Mouse (Mus musculus): Measurements from ENCODE around the gene Tbata. TPM values are rescaled to one million over a fixed set of nuclear protein-coding genes. Genes with fewer than 3 reads are reported as not detected.

Tbata gene
- total RNA-seq, 2 experiments from 2014 or later: 0.30 to 0.88 TPM

DNA sequence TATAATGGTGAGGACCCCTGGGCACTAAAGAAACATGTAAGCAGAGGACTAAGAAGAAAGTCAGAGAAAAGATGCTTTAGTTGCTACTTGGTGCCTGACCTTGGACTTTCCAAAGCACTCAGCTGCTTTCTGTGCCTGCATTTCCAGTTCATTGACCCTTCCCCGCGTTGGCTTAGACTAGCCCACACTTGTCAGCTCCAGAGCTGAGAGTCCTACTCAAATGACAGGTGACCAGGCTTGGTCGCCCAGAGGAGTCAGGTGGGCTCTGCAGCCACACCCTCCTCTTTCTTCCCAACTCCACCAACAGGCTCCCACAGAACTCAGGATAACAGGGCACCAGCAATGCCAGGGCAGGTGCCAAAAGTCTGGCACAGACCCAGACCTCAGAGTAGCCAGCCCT lies 9.4 kb upstream of the Tbata start:
- no peak for DNase-seq (ENCODE audit: low spot score in 2 of 2)

DNA sequence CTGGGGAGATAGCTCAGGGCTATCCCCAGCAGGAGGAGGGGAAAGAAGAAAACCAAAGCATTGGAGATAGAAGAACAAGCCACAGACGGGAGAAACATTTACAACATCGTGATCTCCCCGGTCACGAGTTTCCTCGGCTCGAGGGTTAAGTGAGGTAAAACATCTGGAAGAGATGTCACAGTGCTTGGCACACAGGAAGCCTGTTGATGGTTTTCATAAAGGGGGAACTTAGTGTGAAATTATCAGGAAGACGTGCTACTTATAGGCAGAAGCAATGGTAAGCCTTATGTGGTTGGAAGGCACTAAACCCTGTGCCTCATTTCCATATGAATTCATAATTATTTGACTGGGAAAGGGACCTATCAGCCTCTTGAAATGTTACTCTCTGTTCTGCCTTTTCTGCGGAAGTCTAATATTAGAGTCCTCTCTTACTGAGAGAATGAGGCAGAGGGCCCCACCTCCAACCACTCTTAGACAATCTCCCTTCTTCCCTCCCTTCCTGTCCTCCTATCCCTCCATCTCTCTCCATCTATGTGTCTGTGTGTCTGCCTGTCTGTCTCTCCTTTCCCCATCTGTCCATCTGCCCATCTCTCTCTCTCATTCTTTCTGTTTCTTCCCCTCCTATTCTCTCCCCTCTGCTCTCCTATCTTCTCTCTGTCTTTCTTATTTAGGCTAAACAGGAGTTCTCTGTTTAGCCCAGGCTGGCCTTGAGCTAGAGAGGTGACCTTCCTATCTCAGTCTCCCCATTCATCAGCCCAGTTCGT lies 4.2 kb upstream of the Tbata start:
- DNase-seq (ENCODE audit: low spot score in 2 of 2): no peak

DNA sequence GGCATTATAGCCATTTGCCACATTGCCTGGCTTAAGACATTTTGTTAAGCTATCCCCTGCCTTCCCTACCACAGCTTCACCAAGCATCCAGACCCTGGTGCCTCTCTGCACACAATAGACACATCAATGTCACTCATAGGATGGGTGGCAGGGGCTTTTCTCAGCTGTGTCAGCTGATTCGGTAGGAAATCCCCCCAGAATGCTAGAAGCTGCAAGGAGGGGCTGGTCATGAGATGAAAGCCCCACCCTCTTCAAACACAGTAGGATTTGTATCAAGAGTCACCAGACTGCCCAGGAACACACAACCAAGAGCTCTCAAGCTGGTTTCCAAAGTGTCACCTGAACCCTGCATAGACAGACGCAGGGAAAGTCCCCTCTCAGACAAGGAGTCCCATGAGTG lies 3.4 kb upstream of the Tbata start:
- DNase-seq (ENCODE audit: low spot score in 2 of 2): no peak

DNA sequence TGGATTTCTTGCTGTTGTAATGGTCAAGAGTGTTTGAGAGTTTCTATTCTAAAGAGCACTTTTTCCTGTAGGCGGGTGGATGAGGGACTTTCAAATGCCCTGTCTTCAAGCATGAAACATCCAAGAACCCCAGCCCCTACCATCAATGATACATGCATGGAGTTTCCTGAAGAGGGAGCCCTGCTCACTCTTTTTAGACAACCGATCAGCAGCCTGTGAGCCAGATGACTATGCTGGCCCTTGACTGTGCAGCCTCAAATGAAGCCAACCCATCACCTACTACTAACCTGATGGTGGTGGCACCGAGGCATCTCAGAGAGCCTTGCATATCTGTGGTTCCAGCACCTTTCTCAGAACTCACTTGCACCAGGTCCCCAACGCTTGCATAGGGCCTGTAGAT lies 742 bp downstream of the Tbata start:
- DNase-seq (ENCODE audit: low spot score in 2 of 2): no peak

DNA sequence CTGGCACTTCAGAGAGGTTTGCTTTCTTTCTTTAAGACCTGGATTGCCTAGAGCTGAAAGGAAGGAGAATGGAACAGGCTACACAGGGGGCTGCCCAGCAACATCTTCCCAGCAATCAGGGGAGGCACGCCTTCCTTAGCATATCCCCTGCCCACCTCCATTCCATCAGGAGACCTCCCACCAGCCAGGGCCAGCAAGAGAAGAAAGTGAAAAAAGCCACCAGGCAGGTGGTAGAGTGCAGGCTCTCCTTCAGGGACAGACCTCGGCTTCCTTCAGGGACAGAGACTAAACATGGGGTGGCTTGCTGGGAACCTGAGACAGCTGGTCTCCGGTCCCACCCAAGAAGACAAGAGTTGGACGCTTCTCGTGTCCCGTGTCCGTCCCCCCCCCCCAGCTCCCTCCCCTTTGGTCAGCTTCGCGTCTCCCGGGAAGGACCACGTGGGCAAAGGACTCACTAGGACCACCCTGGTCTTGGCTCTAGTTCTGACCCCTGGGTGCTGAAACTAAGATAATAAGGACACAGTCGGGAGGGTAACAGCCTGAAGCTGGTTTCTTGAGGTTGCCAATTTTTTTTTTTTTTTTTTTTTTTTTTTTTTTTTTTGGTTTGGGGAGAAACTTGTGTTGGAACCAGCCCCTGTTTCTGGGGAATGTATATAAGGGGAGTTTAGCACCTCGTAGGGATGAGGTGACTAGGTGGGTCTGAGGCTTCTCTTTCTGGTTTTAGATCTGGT lies 3.1 kb downstream of the Tbata start:
- DNase-seq (ENCODE audit: low spot score in 2 of 2): no peak

DNA sequence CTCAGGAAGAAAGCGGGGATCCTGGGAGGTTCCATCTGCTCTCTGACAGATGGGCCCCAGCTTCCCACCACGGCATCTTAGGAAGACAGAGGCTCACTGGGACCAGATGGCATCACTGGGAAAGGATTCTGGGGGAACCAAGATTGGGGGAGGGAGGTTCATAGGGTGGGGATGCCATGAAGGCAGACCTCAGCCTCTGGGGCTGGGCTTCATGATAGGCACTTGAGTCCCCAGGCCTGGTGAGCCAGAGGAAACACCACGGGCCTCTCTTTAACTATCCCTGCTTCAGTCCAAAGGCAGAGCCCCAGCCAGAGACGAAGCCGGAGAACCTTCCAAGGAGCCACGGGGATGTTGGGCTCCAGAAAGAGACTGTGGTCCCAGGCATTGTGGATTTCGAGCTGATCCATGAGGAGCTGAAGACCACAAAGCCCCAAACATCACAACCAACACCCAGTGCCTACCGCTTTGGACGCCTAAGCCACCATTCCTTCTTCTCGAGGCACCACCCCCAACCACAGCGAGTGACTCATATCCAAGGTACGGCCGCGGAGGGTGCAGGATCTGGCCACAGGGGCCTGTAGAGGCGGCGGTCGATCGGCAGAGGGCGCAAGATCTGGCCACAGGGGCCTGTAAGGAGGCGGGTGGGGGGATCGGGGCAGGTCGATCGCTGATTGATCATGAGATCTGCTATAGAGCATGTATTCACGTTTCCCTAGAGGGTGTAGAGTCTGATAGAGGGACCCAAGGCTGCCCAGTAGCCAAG lies 3.9 kb downstream of the Tbata start:
- peak; percentile 26 to 42 for DNase-seq (ENCODE audit: low spot score in 2 of 2)

DNA sequence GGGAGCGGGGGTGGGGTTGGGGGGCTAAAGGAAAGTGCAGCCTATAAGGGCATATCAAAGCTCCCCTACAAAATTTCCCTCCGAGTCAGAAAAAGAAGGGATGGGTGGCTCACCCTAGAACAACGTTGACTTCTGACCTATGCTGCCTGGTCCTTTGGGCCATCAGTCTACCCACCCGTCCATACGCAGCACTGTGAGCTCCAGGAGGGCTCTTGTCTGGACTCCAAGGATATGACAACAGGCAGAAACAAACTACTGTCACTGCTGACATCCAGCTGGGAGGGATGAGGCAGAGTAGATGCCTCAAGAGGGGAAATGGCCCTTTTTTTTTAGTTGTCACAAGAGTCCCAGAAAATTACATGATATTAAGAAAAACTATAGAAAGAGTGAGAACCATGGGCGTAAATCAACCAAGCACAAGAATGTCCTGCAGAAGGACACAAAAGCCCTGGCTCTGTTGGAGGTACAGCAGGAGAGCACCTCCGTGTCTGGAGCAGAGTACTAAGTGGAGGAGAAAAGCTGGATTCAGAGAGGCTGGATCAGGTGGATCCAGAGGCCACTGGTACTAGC lies 4.6 kb downstream of the Tbata start:
- DNase-seq (ENCODE audit: low spot score in 2 of 2): no peak

DNA sequence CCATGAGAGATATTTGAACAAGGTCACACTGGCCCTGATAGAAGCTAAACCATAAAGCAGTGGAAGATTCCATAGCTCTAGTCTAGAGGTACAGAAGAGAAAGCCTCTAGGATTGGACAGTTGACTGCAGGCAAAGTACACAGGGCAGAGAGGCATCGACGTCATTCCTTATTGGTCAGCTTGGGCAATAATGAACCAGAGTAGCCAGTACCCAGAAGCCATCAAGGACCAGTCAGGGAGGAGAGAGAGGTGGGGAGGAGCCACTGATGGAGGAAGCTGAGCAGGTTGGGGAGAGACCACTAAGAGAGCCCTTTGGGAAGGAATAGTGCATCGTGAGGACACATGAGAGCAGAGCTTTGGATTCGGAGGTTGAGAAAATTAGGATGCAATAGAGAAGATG lies 6.0 kb downstream of the Tbata start:
- DNase-seq (ENCODE audit: low spot score in 2 of 2): no peak

DNA sequence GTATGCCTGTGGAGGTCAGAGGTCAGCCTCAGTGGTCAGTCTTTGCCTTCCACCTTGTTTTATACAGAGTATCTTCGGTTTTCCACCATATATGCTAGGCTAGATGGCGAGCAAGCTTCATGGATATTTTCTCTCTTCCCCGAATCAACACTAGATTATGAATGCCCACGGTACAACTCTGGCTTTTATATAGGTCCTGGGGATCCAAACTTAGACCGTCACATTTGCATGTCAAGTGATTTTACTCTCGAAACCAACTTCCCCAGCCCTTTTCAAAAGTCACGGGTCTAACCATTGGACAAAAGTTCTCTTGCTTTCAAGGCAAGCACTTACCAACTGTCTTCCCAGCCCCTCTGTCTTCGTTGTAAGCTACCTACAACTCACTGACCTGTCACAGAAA lies 6.9 kb downstream of the Tbata start:
- no peak for DNase-seq (ENCODE audit: low spot score in 2 of 2)

DNA sequence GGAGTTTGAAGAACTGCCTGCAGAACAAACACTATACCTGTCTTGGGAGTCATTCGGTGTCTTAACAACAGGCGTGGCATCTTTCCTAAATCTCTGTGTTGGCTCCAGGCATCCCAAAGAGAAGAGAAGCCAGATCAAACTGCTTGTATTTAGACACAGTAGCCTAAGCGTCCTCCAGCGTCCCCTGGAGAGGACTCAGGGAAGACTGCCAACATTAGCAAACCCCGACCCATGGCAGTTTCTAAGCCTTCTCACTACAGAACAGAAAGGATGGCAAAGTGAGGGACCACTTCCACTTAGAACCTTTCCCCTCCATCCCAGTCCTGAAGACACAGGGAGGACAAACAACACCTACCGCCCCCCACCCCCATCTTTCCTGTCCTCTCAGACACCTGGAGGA lies 8.2 kb downstream of the Tbata start:
- no peak for DNase-seq (ENCODE audit: low spot score in 2 of 2)

DNA sequence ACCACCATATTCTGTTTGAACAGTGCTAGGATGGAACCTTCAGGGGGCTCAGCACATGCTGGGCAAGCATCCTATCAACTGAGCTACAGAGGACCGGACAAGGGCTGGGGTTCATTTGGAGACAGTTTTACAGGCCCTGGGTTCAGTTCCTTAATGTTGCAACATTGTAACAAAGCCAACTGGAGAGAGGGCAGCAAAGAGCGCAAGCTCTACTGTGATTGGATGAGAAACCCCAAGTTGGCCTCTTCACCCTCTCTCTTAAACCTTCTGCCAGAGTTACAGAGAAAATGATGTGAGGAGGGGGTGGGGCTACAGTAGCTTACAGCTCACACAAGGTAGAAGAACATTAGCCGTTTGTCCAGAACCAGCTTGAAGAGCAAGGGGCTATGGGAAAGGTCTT lies 15.2 kb downstream of the Tbata start:
- DNase-seq (ENCODE audit: low spot score in 2 of 2): no peak

DNA sequence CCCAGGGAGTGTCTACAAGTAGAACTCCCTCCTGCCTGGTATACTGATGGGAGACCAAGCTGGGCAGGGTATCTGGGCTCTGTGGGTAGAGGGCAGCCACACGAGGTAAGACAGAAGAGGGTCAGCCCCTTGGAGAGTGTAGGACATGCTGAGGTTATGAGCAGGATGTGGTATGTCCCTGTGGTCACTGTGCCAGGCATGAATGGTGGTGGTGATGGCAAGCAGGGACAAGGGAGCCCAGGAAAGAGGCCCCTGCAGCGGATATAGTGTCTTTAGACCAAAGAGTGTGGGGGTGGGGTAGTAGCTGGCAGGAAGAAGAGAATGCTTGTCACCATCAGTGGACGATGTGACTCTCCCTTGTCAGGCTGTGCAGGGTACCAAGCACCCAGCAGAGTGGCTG lies 16.3 kb downstream of the Tbata start:
- no peak for DNase-seq (ENCODE audit: low spot score in 2 of 2)

DNA sequence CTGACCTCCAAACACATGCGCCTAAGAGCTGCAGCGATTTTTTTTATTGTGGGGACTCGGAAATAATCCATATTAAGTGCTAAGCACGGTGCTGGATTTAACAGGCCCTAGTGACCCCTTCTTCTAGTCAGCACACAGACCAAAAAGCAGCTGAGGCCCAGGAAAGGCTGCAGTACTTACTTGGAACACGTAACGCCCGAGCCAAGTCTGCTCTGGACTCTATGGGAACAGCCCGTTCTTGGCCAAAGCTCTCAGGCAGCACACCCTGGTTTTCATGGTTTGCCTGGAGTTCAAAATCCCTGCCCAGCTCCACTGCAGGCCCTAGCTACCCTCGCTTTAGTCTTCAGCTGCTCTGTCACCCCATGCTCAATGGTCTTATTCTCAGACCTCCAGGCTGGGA lies 22.9 kb downstream of the Tbata start:
- no peak for DNase-seq (ENCODE audit: low spot score in 2 of 2)

DNA sequence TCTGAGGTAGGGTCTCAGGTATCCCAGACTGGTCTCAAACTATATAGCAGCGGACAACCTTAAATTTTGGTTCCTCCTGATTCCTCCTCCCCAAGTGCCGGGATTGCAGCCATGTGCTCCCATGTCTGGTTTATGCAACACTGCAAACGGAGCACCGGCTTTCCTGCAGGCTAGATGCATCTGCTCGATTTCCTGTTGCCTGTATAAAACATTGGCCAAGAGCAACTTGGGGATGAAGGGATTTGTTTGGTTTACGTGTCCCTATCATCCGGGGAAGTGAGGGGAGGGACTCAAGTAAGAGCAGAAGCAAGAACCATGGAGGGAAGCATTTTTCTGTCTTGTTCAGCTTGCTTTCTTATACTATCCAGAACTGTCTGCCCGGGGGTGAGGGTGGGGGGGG lies 23.5 kb downstream of the Tbata start:
- no peak for DNase-seq (ENCODE audit: low spot score in 2 of 2)

DNA sequence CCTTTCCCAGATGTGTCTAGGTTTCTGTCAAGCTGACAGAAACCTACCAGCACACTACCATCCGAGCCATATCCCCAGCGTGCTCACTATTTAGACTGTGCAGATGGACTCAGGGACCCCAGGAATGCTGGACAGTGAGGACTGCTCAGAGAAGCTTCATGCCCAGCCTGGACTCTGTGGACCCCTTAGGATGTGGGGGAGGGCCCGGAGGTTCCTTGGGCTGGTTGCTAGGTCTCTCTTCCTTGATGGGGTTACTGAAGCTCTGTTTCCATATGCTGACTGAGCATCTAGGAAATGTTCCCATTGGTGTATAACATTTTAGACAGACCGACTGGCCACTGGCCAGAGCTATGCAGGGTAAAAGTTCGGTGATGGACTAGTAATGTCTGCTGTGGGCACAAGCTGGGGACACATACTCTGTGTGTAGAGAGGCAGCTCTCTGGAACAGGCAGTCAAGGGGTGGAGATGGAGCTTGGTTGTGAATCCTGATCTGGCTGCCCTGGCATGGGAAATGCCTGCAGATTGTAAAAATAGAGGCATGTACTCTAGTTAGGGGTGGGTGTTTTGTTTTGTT lies 24.1 kb downstream of the Tbata start:
- DNase-seq (ENCODE audit: low spot score in 2 of 2): no peak

DNA sequence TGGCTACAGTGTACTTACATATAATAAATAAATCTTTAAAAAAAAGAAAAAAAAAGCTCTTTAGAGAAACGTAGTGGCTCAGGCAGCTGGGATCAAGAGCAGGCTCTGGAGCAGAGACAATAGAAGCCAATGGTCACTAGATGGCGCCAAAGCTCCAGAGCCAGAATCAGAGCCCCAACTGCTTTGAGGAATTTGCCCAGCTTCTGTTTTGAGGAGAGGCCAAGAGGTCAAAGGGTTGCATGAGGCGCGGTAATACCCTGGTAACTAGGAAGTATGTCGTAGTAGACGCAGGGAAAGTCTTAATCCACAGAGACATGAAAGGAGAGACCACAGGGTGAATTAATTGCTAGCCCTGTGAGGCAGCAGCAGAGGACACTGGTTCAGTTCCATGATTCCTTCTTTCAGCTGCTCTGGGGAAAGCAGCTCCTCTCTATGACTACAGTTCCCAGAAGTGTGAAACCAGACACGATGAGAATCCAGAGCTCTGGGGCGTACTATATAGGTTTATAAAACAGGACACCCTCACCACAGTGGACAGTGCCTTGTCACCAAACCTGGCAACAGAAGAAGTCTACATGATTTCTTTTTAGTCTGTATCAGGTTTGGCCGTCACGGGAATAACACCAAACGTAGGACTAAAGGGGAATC lies 27.9 kb downstream of the Tbata start:
- peak; percentile 68 to 75 for DNase-seq (ENCODE audit: low spot score in 2 of 2)

DNA sequence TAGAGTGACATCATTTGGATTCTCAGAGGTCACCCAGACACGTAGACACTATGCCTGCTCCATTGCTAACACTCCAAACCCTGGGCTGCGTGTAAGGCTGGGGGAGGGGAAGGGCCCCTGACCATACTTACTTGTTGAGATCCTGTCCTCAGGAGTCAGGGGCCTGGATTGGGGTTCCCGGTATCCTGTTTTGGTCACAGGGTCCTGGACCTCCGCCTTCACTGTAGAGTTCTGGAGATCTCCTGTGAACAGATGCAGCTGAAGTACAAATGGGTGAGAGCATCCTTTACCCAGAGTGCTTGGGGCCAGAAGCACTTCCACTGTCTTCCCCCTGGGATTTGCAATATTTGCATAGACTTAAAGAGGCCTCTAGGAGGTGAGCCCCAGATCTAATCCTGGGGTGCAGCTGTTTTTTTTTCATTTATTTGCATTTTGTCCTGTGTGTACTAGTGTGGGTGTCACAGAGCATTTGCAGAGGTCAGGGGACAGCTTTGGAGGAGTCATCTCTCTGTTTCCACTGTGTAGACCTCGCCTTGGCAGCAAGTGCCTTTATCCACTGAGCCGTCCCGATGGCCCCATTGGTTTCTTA lies 28.6 kb downstream of the Tbata start:
- DNase-seq (ENCODE audit: low spot score in 2 of 2): no peak

DNA sequence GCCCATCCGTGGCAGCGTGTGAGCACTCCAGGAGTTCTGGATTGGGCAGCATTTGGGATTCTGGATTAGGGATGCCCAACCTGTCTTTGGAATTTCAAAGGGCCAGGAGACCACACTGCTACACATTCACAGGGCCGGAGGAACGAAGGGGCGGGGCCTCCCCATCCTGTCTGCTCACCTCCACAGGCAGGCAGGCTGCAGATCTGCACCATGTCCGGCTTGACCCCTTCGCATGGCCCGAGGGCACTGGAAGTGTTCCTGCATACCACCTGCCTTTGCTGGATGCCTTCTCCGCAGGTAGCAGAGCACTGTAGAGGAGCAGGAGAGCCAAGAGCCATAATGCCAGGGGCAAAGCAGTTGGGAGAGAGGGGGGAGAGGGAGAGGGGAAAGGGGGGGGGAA lies 29.2 kb downstream of the Tbata start:
- no peak for DNase-seq (ENCODE audit: low spot score in 2 of 2)

DNA sequence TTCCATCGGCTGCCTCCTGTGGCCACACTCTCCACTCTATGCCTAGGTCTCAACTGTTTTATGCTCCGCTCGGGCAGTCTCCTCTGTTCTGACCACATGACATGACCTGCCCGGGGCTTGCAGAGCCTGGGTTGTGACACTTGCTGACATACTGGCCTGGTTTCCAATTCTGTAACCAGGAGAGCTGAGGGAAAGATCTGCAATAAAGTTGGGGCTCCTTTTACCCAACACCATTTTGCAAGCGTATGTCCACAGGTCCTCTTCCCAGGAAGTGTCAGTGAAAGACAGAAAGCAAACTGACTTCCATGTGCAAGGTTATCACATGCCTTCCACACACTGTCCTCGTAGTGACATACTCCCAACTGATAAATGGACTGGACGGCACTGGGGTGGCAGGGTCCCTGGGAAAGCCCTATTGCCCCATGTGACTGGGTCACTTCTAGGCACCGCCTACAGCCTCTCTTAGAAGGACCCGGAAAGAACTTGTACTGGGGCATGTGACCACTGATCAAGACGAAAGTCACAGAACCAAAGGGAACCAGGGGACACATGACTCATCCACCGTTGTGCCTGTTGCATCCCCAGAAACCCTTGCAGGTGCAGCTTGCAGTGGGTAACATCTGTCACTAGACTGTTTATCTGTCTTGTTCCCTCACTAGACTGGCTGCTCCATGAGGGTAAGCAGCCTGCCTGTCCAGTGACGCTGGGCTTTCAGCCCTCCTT lies 30.0 kb downstream of the Tbata start:
- no peak for DNase-seq (ENCODE audit: low spot score in 2 of 2)

DNA sequence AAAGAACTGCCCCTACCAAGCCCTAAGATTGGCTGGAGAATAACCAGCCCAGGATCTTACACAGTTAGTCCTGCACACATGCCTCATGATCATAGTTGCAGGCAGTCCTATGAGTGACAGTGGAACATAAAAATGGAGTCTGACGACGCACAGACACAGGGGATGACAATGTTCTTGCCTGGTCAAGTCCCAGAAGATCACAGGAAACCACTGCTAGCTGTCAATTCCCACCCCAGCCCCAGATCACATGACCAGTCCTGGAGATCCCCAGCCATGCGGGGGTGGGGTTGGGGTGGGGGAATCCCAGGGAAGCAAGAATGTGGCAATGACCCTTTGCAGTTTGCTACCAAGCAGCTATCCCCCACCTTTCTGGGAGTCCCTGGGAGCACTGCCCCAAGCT lies 32.2 kb downstream of the Tbata start:
- DNase-seq (ENCODE audit: low spot score in 2 of 2): no peak

Measured in left cerebral cortex, adult 18-20 months (tissue).